8 mouse cellular contexts compared by ENCODE assay signal in genomic region chr19:5924713-5925093, GRCm38 (mm10). TPM values are rescaled to one million over a fixed set of nuclear protein-coding genes. Genes with fewer than 3 reads are reported as not detected.
DNase-seq lines count a peak whose midpoint lies in the region; ATAC-seq and TF ChIP-seq lines count a peak whose summit lies in the region.

TSS of gene Cdc42ep2 (minus strand) at chr19:5924816.

- H3K27me3 ChIP-seq in E14TG2a.4 (ENCODE audit: insufficient read depth, low read length): peaks cover 33% of the 10 kb centered on the region
- peaks cover 16% of the 10 kb centered on the region for H3K27me3 ChIP-seq in forebrain, embryonic 12.5 days
- H3K27me3 ChIP-seq in heart, postnatal 0 days (ENCODE audit: control insufficient read depth, insufficient read depth, low read length): no peaks in the 10 kb centered on the region
- peaks cover 13% of the 10 kb centered on the region for H3K27me3 ChIP-seq in liver, embryonic 16.5 days (ENCODE audit: control insufficient read depth, insufficient read depth, low read depth, low read length)
- peaks cover 12% of the 10 kb centered on the region for H3K27me3 ChIP-seq in neural tube, embryonic 13.5 days
- H3K27me3 ChIP-seq in testis, adult 2 months (ENCODE audit: control insufficient read depth, insufficient read depth, low read length): no peaks in the 10 kb centered on the region

- TF ChIP-seq CTCF in E14TG2a.4 (conservative IDR thresholded peaks at IDR 0.05; ENCODE audit: low read length): no peak
- no peak for TF ChIP-seq CTCF in heart, postnatal 0 days (IDR thresholded peaks at IDR 0.05; ENCODE audit: low read depth)
- no peak for TF ChIP-seq CTCF in testis, adult 2 months (IDR thresholded peaks at IDR 0.05; ENCODE audit: control insufficient read depth, insufficient read depth, insufficient replicate concordance, low read depth, low read length)

- WGBS in forebrain, embryonic 12.5 days: under 1% methylated on average over 18 of the region's 18 CpGs
- WGBS in heart, postnatal 0 days: under 1% methylated on average over 18 of the region's 18 CpGs
- 0% methylated on average over 18 of the region's 18 CpGs for WGBS in liver, embryonic 16.5 days (ENCODE audit: insufficient replicate concordance)
- WGBS in neural tube, embryonic 13.5 days: under 1% methylated on average over 18 of the region's 18 CpGs

- ATAC-seq in forebrain, embryonic 12.5 days (ENCODE audit: low FRiP score): peak; percentile 95
- ATAC-seq in heart, postnatal 0 days (ENCODE audit: insufficient read depth, low read depth): peak; percentile 88
- peak; percentile 88 for ATAC-seq in liver, embryonic 16.5 days (ENCODE audit: low read depth)
- ATAC-seq in neural tube, embryonic 13.5 days (ENCODE audit: low read depth): peak; percentile 96

- peak within 1 kb of the TSS; percentile 98 for H3K4me2 ChIP-seq in forebrain, embryonic 12.5 days
- H3K4me2 ChIP-seq in heart, postnatal 0 days (ENCODE audit: low read depth, low read length): peak within 1 kb of the TSS; percentile 87
- peak within 1 kb of the TSS; percentile 100 for H3K4me2 ChIP-seq in liver, embryonic 16.5 days (ENCODE audit: low read depth, low read length)
- peak within 1 kb of the TSS; percentile 82 for H3K4me2 ChIP-seq in neural tube, embryonic 13.5 days

- peak within 1 kb of the TSS; percentile 60 for H3K9ac ChIP-seq in forebrain, embryonic 12.5 days
- H3K9ac ChIP-seq in heart, postnatal 0 days (replicated peaks; ENCODE audit: low read depth, low read length): peak within 1 kb of the TSS; percentile 55
- H3K9ac ChIP-seq in liver, embryonic 16.5 days (ENCODE audit: low read depth, low read length): peak within 1 kb of the TSS; percentile 68
- H3K9ac ChIP-seq in neural tube, embryonic 13.5 days: peak within 1 kb of the TSS; percentile 76

- H3K36me3 ChIP-seq in E14TG2a.4 (ENCODE audit: insufficient read depth, low read length): no peaks in the 10 kb centered on the region
- no peaks in the 10 kb centered on the region for H3K36me3 ChIP-seq in forebrain, embryonic 12.5 days (replicated peaks)
- H3K36me3 ChIP-seq in heart, postnatal 0 days (replicated peaks; ENCODE audit: control insufficient read depth, insufficient read depth, low read length): no peaks in the 10 kb centered on the region
- no peaks in the 10 kb centered on the region for H3K36me3 ChIP-seq in liver, embryonic 16.5 days (ENCODE audit: control insufficient read depth, insufficient read depth)
- H3K36me3 ChIP-seq in neural tube, embryonic 13.5 days: no peaks in the 10 kb centered on the region
- no peaks in the 10 kb centered on the region for H3K36me3 ChIP-seq in testis, adult 2 months (ENCODE audit: control insufficient read depth, insufficient read depth, low read length)

- peak within 1 kb of the TSS; percentile 85 for H3K4me3 ChIP-seq in E14TG2a.4 (replicated peaks; ENCODE audit: low read length)
- peak within 1 kb of the TSS; percentile 53 for H3K4me3 ChIP-seq in forebrain, embryonic 12.5 days (replicated peaks)
- H3K4me3 ChIP-seq in heart, postnatal 0 days (ENCODE audit: low read depth, low read length): peak within 1 kb of the TSS; percentile 60
- peak within 1 kb of the TSS; percentile 72 for H3K4me3 ChIP-seq in liver, embryonic 16.5 days (ENCODE audit: low read depth, low read length)
- peak within 1 kb of the TSS; percentile 59 for H3K4me3 ChIP-seq in neural tube, embryonic 13.5 days
- peak within 1 kb of the TSS; percentile 83 for H3K4me3 ChIP-seq in testis, adult 2 months (ENCODE audit: control insufficient read depth, low read depth, low read length)

- peak within 1 kb of the TSS; percentile 66 for H3K27ac ChIP-seq in forebrain, embryonic 12.5 days
- H3K27ac ChIP-seq in heart, postnatal 0 days (ENCODE audit: low read depth): peak within 1 kb of the TSS; percentile 89
- peak within 1 kb of the TSS; percentile 77 for H3K27ac ChIP-seq in liver, embryonic 16.5 days (ENCODE audit: low read length)
- peak within 1 kb of the TSS; percentile 83 for H3K27ac ChIP-seq in neural tube, embryonic 13.5 days (replicated peaks)
- H3K27ac ChIP-seq in testis, adult 2 months (ENCODE audit: control insufficient read depth, insufficient read depth, low read depth, low read length): peak within 1 kb of the TSS; percentile 60

- H3K4me1 ChIP-seq in E14TG2a.4 (replicated peaks; ENCODE audit: low read depth, low read length): peaks cover 68% of the 10 kb centered on the region
- H3K4me1 ChIP-seq in forebrain, embryonic 12.5 days: peaks cover 19% of the 10 kb centered on the region
- peaks cover 13% of the 10 kb centered on the region; the same call in 1 of the 2 replicates for H3K4me1 ChIP-seq in heart, postnatal 0 days (ENCODE audit: control insufficient read depth, insufficient read depth)
- peaks cover 46% of the 10 kb centered on the region for H3K4me1 ChIP-seq in liver, embryonic 16.5 days (ENCODE audit: control insufficient read depth, low read depth, low read length)
- peaks cover 44% of the 10 kb centered on the region for H3K4me1 ChIP-seq in neural tube, embryonic 13.5 days (replicated peaks)
- H3K4me1 ChIP-seq in testis, adult 2 months (ENCODE audit: control insufficient read depth, insufficient read depth, low read length): peaks cover 14% of the 10 kb centered on the region

- TF ChIP-seq EP300 in heart, postnatal 0 days (IDR thresholded peaks at IDR 0.05; ENCODE audit: low read depth): no peak

- DNase-seq in c-Kit-positive CD71-positive TER-119-positive erythroid progenitor cells, embryonic 14.5 days (ENCODE audit: low spot score): peak; percentile 96
- peak; percentile 96 for DNase-seq in heart, postnatal 0 days (ENCODE audit: low spot score)
- DNase-seq in kidney, postnatal 4 days: peak; percentile 99

- H3K9me3 ChIP-seq in E14TG2a.4 (ENCODE audit: low read length): no peaks in the 10 kb centered on the region
- H3K9me3 ChIP-seq in forebrain, embryonic 12.5 days: no peaks in the 10 kb centered on the region
- no peaks in the 10 kb centered on the region for H3K9me3 ChIP-seq in heart, postnatal 0 days (replicated peaks; ENCODE audit: control insufficient read depth, low read length)
- H3K9me3 ChIP-seq in liver, embryonic 16.5 days (replicated peaks; ENCODE audit: control insufficient read depth, low read length): no peaks in the 10 kb centered on the region
- no peaks in the 10 kb centered on the region for H3K9me3 ChIP-seq in neural tube, embryonic 13.5 days

- TF ChIP-seq POLR2A in testis, adult 2 months (IDR thresholded peaks at IDR 0.05; ENCODE audit: control insufficient read depth, low read depth, low read length): peak; percentile 53; the same call in 1 of the 2 replicates

RNA-seq across cellular contexts. Expression of gene Cdc42ep2, which starts in this region (rescaled TPM):
- polyA plus RNA-seq in forebrain, embryonic 12.5 days (2016; fragmentation: Nextera tagmentation; extraction: Ambion mirVana): 2.2 TPM in 2 replicates
- total RNA-seq in heart, postnatal 0 days (2014; rRNA removed; ENCODE audit: low replicate concordance): 15.7 and 17.4 TPM in 2 replicates
- polyA plus RNA-seq in heart, postnatal 0 days (2015; fragmentation: Nextera tagmentation; extraction: Ambion mirVana): 8.8 and 9.5 TPM in 2 replicates
- 2.9 and 3.6 TPM in 2 replicates for polyA plus RNA-seq in liver, embryonic 16.5 days (2015; fragmentation: Nextera tagmentation; extraction: Ambion mirVana)
- polyA plus RNA-seq in neural tube, embryonic 13.5 days (2015; fragmentation: Nextera tagmentation; extraction: Ambion mirVana): 11.8 and 13.5 TPM in 2 replicates
- 0.89 and 0.90 TPM in 2 replicates for polyA plus RNA-seq in testis, adult 2 months (2012; rRNA removed)

Comparison
In these comparisons a context has a peak if more than half of its experiments do, and no peak if none do; other contexts are left out.
1. Peak in every context shown above with its lines: DNase-seq, ATAC-seq, H3K4me3 ChIP-seq and H3K27ac ChIP-seq.